Mouse (Mus musculus): ENCODE measurements around the gene Hist1h4m.
"Not testable (repeated sequence)": the region's sequence is repeated elsewhere in the genome, so short reads cannot be mapped to it uniquely, and the experiment has no call there.

Gene Hist1h4m

GRCm38 (mm10) chr13:21811074-21811473 is 472 bp upstream of the Hist1h4m start:
- not testable (repeated sequence) for DNase-seq

- DNase-seq, result not testable (repeated sequence)
Observed at GRCm38 (mm10) chr13:21812092-21812491, 546 bp downstream of the Hist1h4m start.

DNA sequence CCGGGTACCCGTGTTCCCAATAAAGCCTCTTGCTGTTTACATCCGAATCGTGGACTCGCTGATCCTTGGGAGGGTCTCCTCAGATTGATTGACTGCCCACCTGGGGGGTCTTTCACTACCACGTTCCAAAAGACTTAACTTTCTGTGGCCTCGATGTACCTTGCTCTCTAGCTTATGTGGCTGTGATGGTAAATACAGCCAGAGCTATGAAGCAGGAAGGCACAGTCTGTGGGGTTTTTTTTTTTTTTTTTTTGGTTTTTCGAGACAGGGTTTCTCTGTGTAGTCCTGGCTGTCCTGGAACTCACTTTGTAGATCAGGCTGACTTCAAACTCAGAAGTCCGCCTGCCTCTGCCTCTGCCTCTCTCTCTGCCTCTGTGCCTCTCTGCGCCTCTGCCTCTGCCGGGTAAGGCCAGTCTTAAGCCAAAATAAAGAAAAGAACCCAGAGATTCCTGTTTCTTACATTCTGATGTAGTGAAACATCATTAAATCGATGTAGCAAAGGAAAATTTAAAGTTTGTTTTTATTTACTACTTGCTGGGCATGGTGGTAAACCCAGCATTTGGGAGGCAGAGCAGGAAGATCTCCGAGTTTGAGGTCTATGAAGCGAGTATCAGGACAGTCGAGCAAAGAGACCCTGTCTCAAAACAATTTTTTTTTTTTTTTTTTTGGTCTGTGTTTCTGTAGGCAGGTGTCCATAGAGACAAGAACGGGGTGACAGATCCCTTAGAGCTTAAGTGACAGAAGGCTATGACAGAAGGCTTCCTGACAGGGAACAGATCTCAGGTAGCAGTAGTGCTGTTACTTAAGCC is 8.7 kb downstream of the Hist1h4m start:
- not testable (repeated sequence) for DNase-seq

DNA sequence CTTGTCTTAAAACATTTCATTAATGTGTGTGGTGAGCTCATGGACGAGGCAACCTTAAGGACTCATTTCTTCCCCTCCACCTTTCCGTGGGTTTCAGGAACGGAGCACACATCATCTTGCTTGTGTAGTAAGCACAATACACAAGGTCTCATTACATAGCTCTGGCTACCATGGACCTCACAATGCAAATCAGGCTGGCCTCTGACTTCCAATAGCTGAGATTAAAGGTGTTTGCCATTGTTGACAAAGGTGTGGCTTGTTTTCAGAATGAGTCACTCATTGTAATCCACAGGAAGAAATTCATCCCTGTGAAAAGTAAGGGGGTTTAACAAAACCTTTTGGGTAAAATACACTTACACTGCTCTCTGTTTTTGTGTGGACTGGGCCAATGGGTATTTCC is 17.0 kb downstream of the Hist1h4m start:
- DNase-seq, result no peak

GRCm38 (mm10) chr13:21830344-21830743 is 18.8 kb downstream of the Hist1h4m start:
- DNase-seq, result no peak

GRCm38 (mm10) chr13:21831418-21832394 is 20.2 kb downstream of the Hist1h4m start, which contains the start of gene Hist1h4n:
TSS of gene Hist1h4n (minus strand) at chr13:21832196.
- not testable (repeated sequence) for DNase-seq

GRCm38 (mm10) chr13:21833461-21833860 is 21.9 kb downstream of the Hist1h4m start, which contains the start of the genes Hist1h2ap and Hist1h2br:
TSS of gene Hist1h2ap (minus strand) at chr13:21833507.
TSS of gene Hist1h2br (plus strand) at chr13:21833743.
- DNase-seq, result not testable (repeated sequence)

- DNase-seq, result not testable (repeated sequence)
Observed at GRCm38 (mm10) chr13:21840508-21840907, 29.0 kb downstream of the Hist1h4m start.

- DNase-seq, result not testable (repeated sequence)
Observed at GRCm38 (mm10) chr13:21846356-21846755, 34.8 kb downstream of the Hist1h4m start.

- no peak for DNase-seq
Observed at GRCm38 (mm10) chr13:21847883-21848282, 36.3 kb downstream of the Hist1h4m start.

DNA sequence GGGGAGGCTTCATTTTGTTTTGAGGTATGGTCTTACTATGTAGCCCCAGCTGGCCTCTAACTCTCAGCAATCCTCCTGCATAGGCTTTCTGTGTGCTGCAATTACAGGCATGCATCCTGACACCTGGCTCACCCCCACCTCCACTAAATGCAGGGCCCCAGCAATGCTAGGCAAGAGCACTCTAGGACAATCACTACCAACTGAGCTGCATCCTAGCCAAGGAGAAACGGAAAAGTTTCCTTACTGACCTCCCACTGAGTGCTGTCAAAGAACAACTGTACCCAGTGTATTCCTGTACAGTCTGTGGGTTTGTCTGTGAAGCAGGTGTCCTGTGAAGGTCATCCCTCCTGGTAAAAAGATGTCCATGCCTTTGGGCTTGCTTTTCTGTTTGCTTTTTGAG is 39.1 kb downstream of the Hist1h4m start:
- not testable (repeated sequence) for DNase-seq

GRCm38 (mm10) chr13:21852215-21852945 is 40.8 kb downstream of the Hist1h4m start:
- no peak for DNase-seq

GRCm38 (mm10) chr13:21855146-21855545 is 43.6 kb downstream of the Hist1h4m start:
- peak; percentile 54 for DNase-seq

DNA sequence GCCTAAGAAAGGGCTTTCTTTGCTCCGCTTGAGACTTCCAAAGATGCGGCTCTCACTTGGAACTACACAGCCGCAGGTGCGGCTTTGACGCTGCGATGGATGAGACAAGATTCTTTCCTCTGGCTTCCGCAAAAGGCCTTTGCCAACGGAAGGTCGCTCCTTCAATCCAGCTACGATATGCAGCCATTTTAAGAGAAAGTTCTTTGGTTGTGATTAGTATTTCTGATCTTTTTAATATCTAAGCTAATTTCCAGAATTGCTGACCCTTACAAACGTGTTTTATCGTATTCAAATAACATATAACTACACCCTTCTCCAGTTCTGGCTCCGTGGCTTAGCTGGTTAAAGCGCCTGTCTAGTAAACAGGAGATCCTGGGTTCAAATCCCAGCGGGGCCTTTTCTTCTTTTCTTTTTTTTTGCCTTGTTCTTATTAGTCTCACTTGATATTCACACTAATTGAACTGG is 44.2 kb downstream of the Hist1h4m start:
- DNase-seq, result peak; percentile 54

- DNase-seq, result peak; percentile 55
Observed at GRCm38 (mm10) chr13:21861608-21862007, 50.1 kb downstream of the Hist1h4m start.
